Mouse (Mus musculus) spleen, embryonic (tissue): ENCODE measurements around the gene Gm20388.

Experiments used
- CTCF ChIA-PET: fragments of 350-600 bp; sonication (Branson Sonifier 250); formaldehyde crosslinking; loops from one replicate; lab custom pipeline; 2022; lab: Charles Lee

Gene Gm20388

GRCm38 (mm10) chr8:120075347-120075746 lies 164.7 kb downstream of the Gm20388 start:
- CTCF ChIA-PET = no interaction called here

- CTCF ChIA-PET = interaction anchor here (0.6 to 0.7 kb wide), 4 partner anchors 94 to 1152 kb away, joined by 3 to 19 read pairs (median 6); no protein-coding TSS in a partner anchor
Observed at GRCm38 (mm10) chr8:120078080-120078479, 167.4 kb downstream of the Gm20388 start.

GRCm38 (mm10) chr8:120079361-120079760 lies 168.7 kb downstream of the Gm20388 start:
- CTCF ChIA-PET = interaction anchor here (0.6 kb wide), 2 partner anchors 20 to 651 kb away, joined by 3 to 4 read pairs; no protein-coding TSS in a partner anchor

- CTCF ChIA-PET = no interaction called here
Observed at GRCm38 (mm10) chr8:120083261-120083660, 172.6 kb downstream of the Gm20388 start.

GRCm38 (mm10) chr8:120084783-120085182 lies 174.1 kb downstream of the Gm20388 start:
- CTCF ChIA-PET = no interaction called here

GRCm38 (mm10) chr8:120089511-120089910 lies 178.9 kb downstream of the Gm20388 start:
- CTCF ChIA-PET = no interaction called here

GRCm38 (mm10) chr8:120091032-120091431 lies 180.4 kb downstream of the Gm20388 start:
- CTCF ChIA-PET = no interaction called here

- CTCF ChIA-PET = no interaction called here
Observed at GRCm38 (mm10) chr8:120093103-120093502, 182.5 kb downstream of the Gm20388 start.

GRCm38 (mm10) chr8:120094801-120095200 lies 184.2 kb downstream of the Gm20388 start:
- CTCF ChIA-PET = no interaction called here

- CTCF ChIA-PET = no interaction called here
Observed at GRCm38 (mm10) chr8:120096486-120096885, 185.8 kb downstream of the Gm20388 start.

GRCm38 (mm10) chr8:120100388-120101067 lies 189.9 kb downstream of the Gm20388 start:
- CTCF ChIA-PET = no interaction called here

- CTCF ChIA-PET = interaction anchor here (1.0 kb wide), 1 partner anchor 14 kb away, joined by 6 read pairs; no protein-coding TSS in a partner anchor
Observed at GRCm38 (mm10) chr8:120101068-120101972, 190.7 kb downstream of the Gm20388 start, which contains the start of gene Zdhhc7. Gene Zdhhc7, minus strand, starts transcription at chr8:120101482.

GRCm38 (mm10) chr8:120103916-120104315 lies 193.3 kb downstream of the Gm20388 start:
- CTCF ChIA-PET = no interaction called here

GRCm38 (mm10) chr8:120104721-120105272 lies 194.2 kb downstream of the Gm20388 start:
- CTCF ChIA-PET = no interaction called here

GRCm38 (mm10) chr8:120109149-120109548 lies 198.5 kb downstream of the Gm20388 start:
- CTCF ChIA-PET = no interaction called here

- CTCF ChIA-PET = interaction anchor here (0.6 kb wide), 1 partner anchor 358 kb away, joined by 5 read pairs; no protein-coding TSS in a partner anchor
Observed at GRCm38 (mm10) chr8:120110966-120111365, 200.3 kb downstream of the Gm20388 start.

GRCm38 (mm10) chr8:120111382-120111781 lies 200.7 kb downstream of the Gm20388 start:
- CTCF ChIA-PET = interaction anchor here (0.6 to 0.7 kb wide), 3 partner anchors 56 to 370 kb away, joined by 3 to 5 read pairs (median 3); no protein-coding TSS in a partner anchor

GRCm38 (mm10) chr8:120112535-120112934 lies 201.9 kb downstream of the Gm20388 start:
- CTCF ChIA-PET = no interaction called here

- CTCF ChIA-PET = no interaction called here
Observed at GRCm38 (mm10) chr8:120113306-120113705, 202.7 kb downstream of the Gm20388 start.

- CTCF ChIA-PET = no interaction called here
Observed at GRCm38 (mm10) chr8:120113758-120114255, 203.2 kb downstream of the Gm20388 start, which contains the start of gene 6430548M08Rik. Gene 6430548M08Rik, plus strand, starts transcription at chr8:120114152.

GRCm38 (mm10) chr8:120114315-120114841 lies 203.7 kb downstream of the Gm20388 start:
- CTCF ChIA-PET = interaction anchor here (0.5 kb wide), 1 partner anchor 760 kb away, joined by 4 read pairs; no protein-coding TSS in a partner anchor
